Mouse (Mus musculus) retina, postnatal 7 days (tissue): ENCODE data around the gene Xpo4.

Source experiments
- DNase-seq: peaks from one replicate; pipeline ENCODE4 v3.0.0-alpha.2; 2012; ENCODE audit warnings: low read depth, low spot score

Gene Xpo4

GRCm38 (mm10) chr14:57609816-57610329 is 55.4 kb downstream of the Xpo4 start:
- no peak for DNase-seq

- DNase-seq, result peak; percentile 84
Observed at GRCm38 (mm10) chr14:57607500-57607899, 57.7 kb downstream of the Xpo4 start.

GRCm38 (mm10) chr14:57606663-57607365 is 58.4 kb downstream of the Xpo4 start:
- DNase-seq, result no peak

GRCm38 (mm10) chr14:57593279-57593678 is 72.0 kb downstream of the Xpo4 start:
- DNase-seq, result no peak

GRCm38 (mm10) chr14:57591830-57592229 is 73.4 kb downstream of the Xpo4 start:
- DNase-seq, result no peak

GRCm38 (mm10) chr14:57576364-57577060 is 88.7 kb downstream of the Xpo4 start:
- no peak for DNase-seq

GRCm38 (mm10) chr14:57574792-57575587 is 90.2 kb downstream of the Xpo4 start:
- DNase-seq, result no peak

- DNase-seq, result peak; percentile 91
Observed at GRCm38 (mm10) chr14:57571155-57572133, 93.8 kb downstream of the Xpo4 start, which contains the start of gene Eef1akmt1. Gene Eef1akmt1 (minus strand): TSS chr14:57571612.

GRCm38 (mm10) chr14:57565626-57566025 is 99.6 kb downstream of the Xpo4 start:
- no peak for DNase-seq

- DNase-seq, result no peak
Observed at GRCm38 (mm10) chr14:57556922-57557321, 108.3 kb downstream of the Xpo4 start.

GRCm38 (mm10) chr14:57555471-57556070 is 109.7 kb downstream of the Xpo4 start:
- no peak for DNase-seq

- no peak for DNase-seq
Observed at GRCm38 (mm10) chr14:57554434-57554833, 110.8 kb downstream of the Xpo4 start.

GRCm38 (mm10) chr14:57552945-57553344 is 112.3 kb downstream of the Xpo4 start:
- no peak for DNase-seq

- DNase-seq, result no peak
Observed at GRCm38 (mm10) chr14:57547062-57547461, 118.2 kb downstream of the Xpo4 start.

- no peak for DNase-seq
Observed at GRCm38 (mm10) chr14:57546557-57547021, 118.6 kb downstream of the Xpo4 start.

GRCm38 (mm10) chr14:57546131-57546530 is 119.1 kb downstream of the Xpo4 start:
- DNase-seq, result no peak

- DNase-seq, result no peak
Observed at GRCm38 (mm10) chr14:57545526-57545925, 119.7 kb downstream of the Xpo4 start.

GRCm38 (mm10) chr14:57543420-57544039 is 121.7 kb downstream of the Xpo4 start:
- DNase-seq, result no peak

- no peak for DNase-seq
Observed at GRCm38 (mm10) chr14:57542231-57542630, 123.0 kb downstream of the Xpo4 start.

- no peak for DNase-seq
Observed at GRCm38 (mm10) chr14:57540683-57541082, 124.5 kb downstream of the Xpo4 start.
